In genomic region chr5:149693968-149694367, GRCm38 (mm10) we compare ENCODE assay signal across 19 mouse cellular contexts. TPM values are rescaled to one million over a fixed set of nuclear protein-coding genes. Genes with fewer than 3 reads are reported as not detected.
DNase-seq lines count a peak whose midpoint lies in the region; ATAC-seq and TF ChIP-seq lines count a peak whose summit lies in the region.
"Had no signal": no experiment of that assay in that cellular context is flagged by ENCODE, and none has a peak within 500 bp of the region (broad histone marks: within the 10 kb centered on the region; RNA-seq: fewer than 3 reads in every experiment).

No protein-coding gene starts in this region.

- H3K9me3 ChIP-seq in lung, embryonic 14.5 days (ENCODE audit: low read depth, low read length) = no peaks in the 10 kb centered on the region
- H3K9me3 ChIP-seq in ES-Bruce4 (replicated peaks; ENCODE audit: control insufficient read depth, insufficient read depth, low read length, poor library complexity, severe bottlenecking) (no peaks in the 10 kb centered on the region), MEL (replicated peaks; ENCODE audit: insufficient read depth, low read length) (no peaks in the 10 kb centered on the region)
- no peaks in the 10 kb centered on the region for H3K9me3 ChIP-seq in stomach, postnatal 0 days (ENCODE audit: control insufficient read depth, low read length)
- H3K9me3 ChIP-seq in intestine, embryonic 15.5 days = no peaks in the 10 kb centered on the region
- H3K9me3 ChIP-seq: forebrain, embryonic 15.5 days; heart, embryonic 10.5 days; hindbrain, embryonic 12.5 days had no signal

- 76% methylated on average over 3 of the region's 3 CpGs for WGBS in lung, embryonic 14.5 days
- 69% methylated on average over 3 of the region's 3 CpGs for WGBS in lung, adult 2 months
- 85% methylated on average over 3 of the region's 3 CpGs for WGBS in stomach, postnatal 0 days
- 84% methylated on average over 3 of the region's 3 CpGs for WGBS in intestine, embryonic 15.5 days

- TF ChIP-seq RAD21 in MEL (IDR thresholded peaks at IDR 0.05; ENCODE audit: low read depth, low read length) = no peak

- 0 out of 2 replicates have a peak, but pooled peaks have one; percentile 2 for TF ChIP-seq CTCF in lung, embryonic 14.5 days (IDR thresholded peaks at IDR 0.05; ENCODE audit: low read depth)
- TF ChIP-seq CTCF in lung, adult 2 months (IDR thresholded peaks at IDR 0.05; ENCODE audit: insufficient read depth, low read length) = no peak
- TF ChIP-seq CTCF in ES-Bruce4 (IDR thresholded peaks at IDR 0.05; ENCODE audit: low read depth, low read length) (peak; percentile 19), MEL (IDR thresholded peaks at IDR 0.05 in 2 of 3, conservative IDR thresholded peaks at IDR 0.05 in 1 of 3; ENCODE audit: control insufficient read depth in 1 of 3, insufficient read depth in 1 of 3, low read depth in 2 of 3, low read length in 3 of 3, poor library complexity in 1 of 3, severe bottlenecking in 1 of 3) (peak; percentile 53 to 73 (median 55))
- 0 out of 2 replicates have a peak, but pooled peaks have one; percentile 2 for TF ChIP-seq CTCF in stomach, postnatal 0 days (IDR thresholded peaks at IDR 0.05; ENCODE audit: low read depth)

- no peaks in the 10 kb centered on the region for H3K4me1 ChIP-seq in lung, embryonic 14.5 days (ENCODE audit: insufficient read depth)
- H3K4me1 ChIP-seq in lung, adult 2 months (ENCODE audit: control insufficient read depth, insufficient read depth, low read length) = no peaks in the 10 kb centered on the region
- H3K4me1 ChIP-seq in ES-Bruce4 (ENCODE audit: control insufficient read depth, insufficient read depth, low read length) (no peaks in the 10 kb centered on the region), MEL (ENCODE audit: control insufficient read depth in 1 of 2, insufficient read depth in 2 of 2, low read length in 2 of 2) (peaks cover 7 to 13% of the 10 kb centered on the region in 2 experiments)
- no peaks in the 10 kb centered on the region for H3K4me1 ChIP-seq in stomach, postnatal 0 days (replicated peaks; ENCODE audit: control insufficient read depth, insufficient read depth)
- H3K4me1 ChIP-seq in intestine, embryonic 15.5 days (replicated peaks) = no peaks in the 10 kb centered on the region
- H3K4me1 ChIP-seq: hindbrain, embryonic 12.5 days had no signal

- H3K27me3 ChIP-seq in lung, embryonic 14.5 days (ENCODE audit: insufficient read depth, low read length) = no peaks in the 10 kb centered on the region
- no peaks in the 10 kb centered on the region for H3K27me3 ChIP-seq in ES-Bruce4 (ENCODE audit: control insufficient read depth, insufficient read depth, low read length, poor library complexity, severe bottlenecking)
- no peaks in the 10 kb centered on the region for H3K27me3 ChIP-seq in MEL (ENCODE audit: control insufficient read depth in 1 of 2, insufficient read depth in 2 of 2, low read length in 2 of 2)
- no peaks in the 10 kb centered on the region for H3K27me3 ChIP-seq in stomach, postnatal 0 days (ENCODE audit: control insufficient read depth, insufficient read depth, low read length)
- H3K27me3 ChIP-seq in intestine, embryonic 15.5 days (replicated peaks) = no peaks in the 10 kb centered on the region
- H3K27me3 ChIP-seq: forebrain, embryonic 15.5 days; hindbrain, embryonic 12.5 days had no signal

- H3K4me2 ChIP-seq in lung, embryonic 14.5 days = no peak overlapping the region
- no peak overlapping the region for H3K4me2 ChIP-seq in stomach, postnatal 0 days (replicated peaks; ENCODE audit: low read depth)
- H3K4me2 ChIP-seq in intestine, embryonic 15.5 days (replicated peaks) = no peak overlapping the region
- H3K4me2 ChIP-seq: forebrain, embryonic 15.5 days; hindbrain, embryonic 12.5 days had no signal

- H3K79me2 ChIP-seq in MEL (ENCODE audit: control insufficient read depth, insufficient read depth, low read length, poor library complexity) = no peaks in the 10 kb centered on the region

- TF ChIP-seq POLR2A in lung, adult 2 months (IDR thresholded peaks at IDR 0.05; ENCODE audit: borderline replicate concordance, extremely low read depth, low read depth, low read length) = no peak
- no peak for TF ChIP-seq POLR2A in ES-Bruce4 (IDR thresholded peaks at IDR 0.05; ENCODE audit: insufficient read depth, low read length)
- TF ChIP-seq POLR2A in MEL (IDR thresholded peaks at IDR 0.05; ENCODE audit: control insufficient read depth in 1 of 2, insufficient read depth in 1 of 2, low read depth in 1 of 2, low read length in 2 of 2, poor library complexity in 1 of 2) = no peak

- H3K4me3 ChIP-seq in lung, embryonic 14.5 days (ENCODE audit: low read depth, low read length) = no peak overlapping the region
- no peak overlapping the region for H3K4me3 ChIP-seq in lung, adult 2 months (replicated peaks; ENCODE audit: extremely low read depth, low read depth, low read length)
- H3K4me3 ChIP-seq in ES-Bruce4 (ENCODE audit: low read depth, low read length) (no peak overlapping the region), MEL (ENCODE audit: control insufficient read depth in 1 of 2, insufficient read depth in 1 of 2, low read depth in 2 of 2, low read length in 2 of 2) (no peak overlapping the region)
- no peak overlapping the region for H3K4me3 ChIP-seq in stomach, postnatal 0 days (ENCODE audit: low read depth, low read length)
- no peak overlapping the region for H3K4me3 ChIP-seq in intestine, embryonic 15.5 days (replicated peaks)
- H3K4me3 ChIP-seq: forebrain, embryonic 15.5 days; heart, embryonic 10.5 days; hindbrain, embryonic 12.5 days had no signal

- no peak for TF ChIP-seq EP300 in ES-Bruce4 (IDR thresholded peaks at IDR 0.05; ENCODE audit: insufficient read depth, low read depth, low read length)
- TF ChIP-seq EP300 in MEL (IDR thresholded peaks at IDR 0.05; ENCODE audit: low read depth in 1 of 2, low read length in 2 of 2) = no peak
- no peak for TF ChIP-seq EP300 in stomach, postnatal 0 days (optimal IDR thresholded peaks at IDR 0.05)

- no peak overlapping the region for H3K9ac ChIP-seq in lung, embryonic 14.5 days
- no peak overlapping the region for H3K9ac ChIP-seq in ES-Bruce4 (ENCODE audit: low read depth, poor library complexity, severe bottlenecking)
- no peak overlapping the region for H3K9ac ChIP-seq in MEL (ENCODE audit: control insufficient read depth, low read depth, low read length, poor library complexity, severe bottlenecking)
- H3K9ac ChIP-seq in stomach, postnatal 0 days (ENCODE audit: low read length) = no peak overlapping the region
- H3K9ac ChIP-seq in intestine, embryonic 15.5 days = no peak overlapping the region
- H3K9ac ChIP-seq: forebrain, embryonic 15.5 days; hindbrain, embryonic 12.5 days had no signal

- H3K36me3 ChIP-seq in lung, embryonic 14.5 days (ENCODE audit: insufficient read depth) = no peaks in the 10 kb centered on the region
- H3K36me3 ChIP-seq in ES-Bruce4 (ENCODE audit: control insufficient read depth, insufficient read depth, low read length, poor library complexity, severe bottlenecking) = no peaks in the 10 kb centered on the region
- H3K36me3 ChIP-seq in MEL (ENCODE audit: control insufficient read depth in 1 of 2, insufficient read depth in 2 of 2, low read length in 2 of 2) = peaks cover 0 to 9% of the 10 kb centered on the region in 2 experiments; a peak in 2 of 4 replicates
- no peaks in the 10 kb centered on the region for H3K36me3 ChIP-seq in stomach, postnatal 0 days (ENCODE audit: control insufficient read depth, insufficient read depth, low read length)
- H3K36me3 ChIP-seq in intestine, embryonic 15.5 days = peaks cover 3% of the 10 kb centered on the region; the same call in 1 of the 2 replicates
- H3K36me3 ChIP-seq: forebrain, embryonic 15.5 days had no signal

- ATAC-seq in lung, embryonic 14.5 days (ENCODE audit: insufficient read depth) = no peak
- ATAC-seq in stomach, postnatal 0 days (ENCODE audit: low FRiP score, low TSS enrichment) = no peak
- no peak for ATAC-seq in intestine, embryonic 15.5 days
- ATAC-seq: activated CD4-positive, CD25-positive, alpha-beta regulatory T cell, adult 4 months; forebrain, embryonic 15.5 days; intestine, postnatal 0 days had no signal

- H3K27ac ChIP-seq in lung, embryonic 14.5 days (ENCODE audit: low read depth) = no peak overlapping the region
- no peak overlapping the region for H3K27ac ChIP-seq in ES-Bruce4 (ENCODE audit: insufficient read depth, low read length)
- no peak overlapping the region for H3K27ac ChIP-seq in MEL (ENCODE audit: control insufficient read depth, low read depth, low read length)
- no peak overlapping the region for H3K27ac ChIP-seq in stomach, postnatal 0 days (replicated peaks)
- H3K27ac ChIP-seq in intestine, embryonic 15.5 days = no peak overlapping the region
- H3K27ac ChIP-seq: forebrain, embryonic 15.5 days; heart, embryonic 10.5 days; hindbrain, embryonic 12.5 days had no signal

- no peak for DNase-seq in lung, embryonic 14.5 days
- no peak for DNase-seq in lung, adult 2 months
- DNase-seq in MEL (ENCODE audit: low read depth, low spot score) = peak; percentile 66
- DNase-seq in stomach, postnatal 0 days (ENCODE audit: low spot score) = no peak
- DNase-seq in cerebellum, adult 11 months = no peak
- DNase-seq: adrenal gland, postnatal 14 days; cerebellum, adult 2 months; cerebellum, postnatal 10 days; gastrocnemius, postnatal 10 days; heart, adult 18-20 months; heart, postnatal 10 days; heart, postnatal 4 days had no signal

TF ChIP-seq in MEL, 35 proteins besides CTCF, POLR2A, EP300 and RAD21 (continues in another document):
- no peak for TF ChIP-seq UBTF (IDR thresholded peaks at IDR 0.05; ENCODE audit: borderline replicate concordance, insufficient read depth, low read depth, low read length)

RNA-seq across cellular contexts. Expression of gene B3glct, which starts 15.9 kb away (rescaled TPM):
- 19.1 and 19.2 TPM in 2 replicates for polyA plus RNA-seq in lung, embryonic 14.5 days (2014; fragmentation: Nextera tagmentation; extraction: Ambion mirVana)
- 3.9 and 5.1 TPM in 2 replicates for polyA plus RNA-seq in lung, adult 2 months (2012; rRNA removed)
- 14.2 and 18.5 TPM in 2 replicates for polyA plus RNA-seq in ES-Bruce4 (2011; ENCODE audit: insufficient read depth, insufficient read length, low read depth, missing spikeins)
- 9.1 and 14.2 TPM in 2 replicates for total RNA-seq in MEL (2012; rRNA removed)
- 10 to 100 TPM in 1 of 2 experiments, not detected in 1; 12.1 TPM for polyA plus RNA-seq in MEL (2012; ENCODE audit: insufficient read depth in 1 of 2, insufficient read length in 2 of 2, low read depth in 1 of 2, low replicate concordance in 2 of 2, missing spikeins in 1 of 2)
- 6.2 and 7.1 TPM in 2 replicates for polyA plus RNA-seq in stomach, postnatal 0 days (2015; fragmentation: Nextera tagmentation; extraction: Ambion mirVana)
- polyA plus RNA-seq in intestine, embryonic 15.5 days (2015; fragmentation: Nextera tagmentation; extraction: Ambion mirVana) = 11.2 and 12.3 TPM in 2 replicates

RNA-seq across cellular contexts. Expression of gene Hsph1, which starts 57.8 kb away (rescaled TPM):
- 57.0 and 57.4 TPM in 2 replicates for polyA plus RNA-seq in lung, embryonic 14.5 days (2014; fragmentation: Nextera tagmentation; extraction: Ambion mirVana)
- 7.3 and 7.7 TPM in 2 replicates for polyA plus RNA-seq in lung, adult 2 months (2012; rRNA removed)
- polyA plus RNA-seq in ES-Bruce4 (2011; ENCODE audit: insufficient read depth, insufficient read length, low read depth, missing spikeins) (154 and 163 TPM in 2 replicates), MEL (2012; ENCODE audit: insufficient read depth in 1 of 2, insufficient read length in 2 of 2, low read depth in 1 of 2, low replicate concordance in 2 of 2, missing spikeins in 1 of 2) (100 to 1,000 TPM; 300 to 388 TPM)
- total RNA-seq in MEL (2012; rRNA removed) = 170 and 176 TPM in 2 replicates
- polyA plus RNA-seq in stomach, postnatal 0 days (2015; fragmentation: Nextera tagmentation; extraction: Ambion mirVana) = 11.7 and 13.4 TPM in 2 replicates
- 54.8 and 56.8 TPM in 2 replicates for polyA plus RNA-seq in intestine, embryonic 15.5 days (2015; fragmentation: Nextera tagmentation; extraction: Ambion mirVana)
